Mouse (Mus musculus): Measurements from ENCODE around the gene Trappc6a. TPM values are rescaled to one million over a fixed set of nuclear protein-coding genes. Genes with fewer than 3 reads are reported as not detected.
A peak's percentile ranks its signal among the peaks of the same experiment; 100 is the strongest.

Gene Trappc6a
- polyA plus RNA-seq, 1 experiment from 2014 or later: 41.4 TPM

DNA sequence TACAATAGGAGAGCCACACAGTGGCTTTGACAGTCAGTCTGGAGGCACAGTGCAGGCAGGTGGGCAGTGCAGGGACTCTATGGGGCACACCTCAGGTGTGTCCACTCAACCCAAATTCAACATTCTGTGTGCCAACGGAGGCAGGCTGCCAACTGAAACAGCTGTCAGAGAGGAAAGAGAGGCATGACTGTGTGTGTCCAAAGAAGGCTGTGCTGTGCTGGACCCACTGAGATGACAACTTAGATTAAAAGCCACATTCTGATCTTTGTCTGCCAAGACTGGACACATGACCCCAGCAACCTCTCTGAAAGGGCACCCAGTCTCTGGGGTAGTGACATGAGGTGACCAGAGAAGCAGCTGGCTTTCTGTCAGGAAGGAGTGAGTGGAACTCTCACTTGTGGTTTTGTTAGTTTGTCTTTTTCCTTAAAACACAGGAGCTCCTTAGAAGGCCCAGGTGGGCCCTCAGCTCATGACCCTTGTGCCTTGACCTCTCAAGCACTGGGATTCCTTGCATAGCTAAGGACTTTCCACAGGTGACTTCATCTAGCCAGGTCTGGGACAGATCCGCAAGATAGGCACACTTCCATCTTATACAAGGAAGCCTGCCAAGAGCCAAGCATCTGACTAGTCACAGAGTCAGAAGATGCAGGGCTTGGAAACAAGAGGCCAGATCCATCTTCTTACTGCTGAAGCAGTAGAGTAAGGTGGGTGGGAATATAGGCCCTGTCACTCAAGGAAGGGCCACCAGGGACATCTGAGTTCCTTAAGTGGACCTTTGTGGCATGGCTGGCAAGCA lies 32.8 kb downstream of the Trappc6a start:
- H3K4me3 ChIP-seq: no peak overlapping the region
- H3K9me3 ChIP-seq: no peaks in the 10 kb centered on the region
- 79% methylated on average over 2 of the region's 2 CpGs for WGBS
- no peaks in the 10 kb centered on the region for H3K36me3 ChIP-seq
- H3K4me1 ChIP-seq (replicated peaks): peaks cover 19% of the 10 kb centered on the region
- H3K9ac ChIP-seq: no peak overlapping the region
- peak overlapping the region; percentile 28; the same call in 1 of the 2 replicates for H3K27ac ChIP-seq (replicated peaks)
- H3K4me2 ChIP-seq: no peak overlapping the region
- no peak for ATAC-seq (ENCODE audit: low FRiP score, low read depth)
- no peaks in the 10 kb centered on the region for H3K27me3 ChIP-seq

GRCm38 (mm10) chr7:19541681-19542154 lies 33.5 kb downstream of the Trappc6a start:
- Histone ChIP-seq H3K4me3 (no peak overlapping the region), H3K9ac (no peak overlapping the region), H3K36me3 (no peaks in the 10 kb centered on the region), H3K9me3 (no peaks in the 10 kb centered on the region), H3K27ac (replicated peaks) (no peak overlapping the region; the same call in 1 of the 2 replicates), H3K4me2 (no peak overlapping the region), H3K27me3 (no peaks in the 10 kb centered on the region), H3K4me1 (replicated peaks) (peaks cover 22% of the 10 kb centered on the region)
- peak; percentile 5; the same call in 1 of the 2 replicates for ATAC-seq (ENCODE audit: low FRiP score, low read depth)
- WGBS: 58% methylated on average over 7 of the region's 7 CpGs

- Histone ChIP-seq H3K9ac (no peak overlapping the region), H3K27me3 (no peaks in the 10 kb centered on the region), H3K4me2 (no peak overlapping the region), H3K4me1 (replicated peaks) (peaks cover 22% of the 10 kb centered on the region), H3K4me3 (no peak overlapping the region), H3K9me3 (no peaks in the 10 kb centered on the region), H3K27ac (replicated peaks) (no peak overlapping the region), H3K36me3 (no peaks in the 10 kb centered on the region)
- peak; percentile 73 for ATAC-seq (ENCODE audit: low FRiP score, low read depth)
- WGBS: 48% methylated on average over 8 of the region's 8 CpGs
Observed at GRCm38 (mm10) chr7:19542155-19542691, 34.0 kb downstream of the Trappc6a start.

GRCm38 (mm10) chr7:19543584-19543983 lies 35.4 kb downstream of the Trappc6a start:
- Histone ChIP-seq H3K4me1 (replicated peaks) (peaks cover 22% of the 10 kb centered on the region), H3K9me3 (no peaks in the 10 kb centered on the region), H3K9ac (no peak overlapping the region), H3K4me2 (no peak overlapping the region), H3K36me3 (no peaks in the 10 kb centered on the region), H3K27ac (replicated peaks) (no peak overlapping the region), H3K4me3 (no peak overlapping the region), H3K27me3 (no peaks in the 10 kb centered on the region)
- 62% methylated on average over 6 of the region's 6 CpGs for WGBS
- ATAC-seq (ENCODE audit: low FRiP score, low read depth): no peak

DNA sequence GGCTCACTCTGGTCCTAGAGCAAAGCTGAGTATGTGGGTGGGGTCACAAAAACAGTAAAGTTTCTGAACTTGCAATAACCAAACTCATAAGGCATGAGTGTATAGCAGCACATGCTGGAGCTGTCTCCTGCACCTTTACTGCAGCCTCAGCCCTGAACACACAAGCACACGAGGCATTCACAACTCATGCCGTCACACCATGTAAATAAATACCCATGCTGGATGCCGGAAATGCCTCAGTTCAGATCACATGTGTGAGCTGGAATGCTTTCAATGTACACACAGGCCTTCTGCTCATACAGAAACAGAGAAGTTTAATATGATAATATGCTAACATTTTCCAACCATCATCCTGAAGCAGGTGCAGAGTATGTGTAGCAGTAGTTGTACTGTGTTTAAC lies 37.8 kb downstream of the Trappc6a start:
- 65% methylated on average over 3 of the region's 3 CpGs for WGBS

GRCm38 (mm10) chr7:19547344-19547969 lies 39.3 kb downstream of the Trappc6a start:
- Histone ChIP-seq H3K9ac (no peak overlapping the region), H3K27me3 (no peaks in the 10 kb centered on the region), H3K36me3 (0 out of 2 replicates have a peak, but pooled peaks cover under 1% of the 10 kb centered on the region), H3K4me2 (no peak overlapping the region), H3K9me3 (no peaks in the 10 kb centered on the region), H3K27ac (replicated peaks) (no peak overlapping the region), H3K4me3 (no peak overlapping the region), H3K4me1 (replicated peaks) (peaks cover 7% of the 10 kb centered on the region)
- 66% methylated on average over 2 of the region's 2 CpGs for WGBS
- ATAC-seq (ENCODE audit: low FRiP score, low read depth): no peak

More for the DNA sequence above, 37.8 kb downstream of the Trappc6a start:
- Histone ChIP-seq H3K27me3 (no peaks in the 10 kb centered on the region), H3K36me3 (no peaks in the 10 kb centered on the region), H3K9me3 (no peaks in the 10 kb centered on the region), H3K4me2 (no peak overlapping the region), H3K4me1 (replicated peaks) (peaks cover 22% of the 10 kb centered on the region), H3K9ac (no peak overlapping the region), H3K4me3 (no peak overlapping the region), H3K27ac (replicated peaks) (no peak overlapping the region)
- ATAC-seq (ENCODE audit: low FRiP score, low read depth): no peak

- H3K36me3 ChIP-seq: 0 out of 2 replicates have a peak, but pooled peaks cover 5% of the 10 kb centered on the region
- ATAC-seq (ENCODE audit: low FRiP score, low read depth): no peak
- no peaks in the 10 kb centered on the region for H3K27me3 ChIP-seq
- no peak overlapping the region for H3K9ac ChIP-seq
- H3K4me3 ChIP-seq: no peak overlapping the region
- no peaks in the 10 kb centered on the region for H3K9me3 ChIP-seq
- WGBS: 93% methylated on average over 10 of the region's 10 CpGs
- H3K27ac ChIP-seq (replicated peaks): no peak overlapping the region
- no peak overlapping the region for H3K4me2 ChIP-seq
- 0 out of 2 replicates have a peak, but pooled peaks cover 4% of the 10 kb centered on the region for H3K4me1 ChIP-seq (replicated peaks)
Observed at GRCm38 (mm10) chr7:19549394-19549793, 41.2 kb downstream of the Trappc6a start.

GRCm38 (mm10) chr7:19551634-19552033 lies 43.4 kb downstream of the Trappc6a start:
- ATAC-seq (ENCODE audit: low FRiP score, low read depth): no peak
- 80% methylated on average over 5 of the region's 5 CpGs for WGBS
- Histone ChIP-seq H3K4me3 (no peak overlapping the region), H3K9me3 (no peaks in the 10 kb centered on the region), H3K36me3 (0 out of 2 replicates have a peak, but pooled peaks cover 5% of the 10 kb centered on the region), H3K27ac (replicated peaks) (no peak overlapping the region), H3K27me3 (no peaks in the 10 kb centered on the region), H3K9ac (no peak overlapping the region), H3K4me2 (no peak overlapping the region), H3K4me1 (replicated peaks) (peaks cover 6% of the 10 kb centered on the region; the same call in 1 of the 2 replicates)

DNA sequence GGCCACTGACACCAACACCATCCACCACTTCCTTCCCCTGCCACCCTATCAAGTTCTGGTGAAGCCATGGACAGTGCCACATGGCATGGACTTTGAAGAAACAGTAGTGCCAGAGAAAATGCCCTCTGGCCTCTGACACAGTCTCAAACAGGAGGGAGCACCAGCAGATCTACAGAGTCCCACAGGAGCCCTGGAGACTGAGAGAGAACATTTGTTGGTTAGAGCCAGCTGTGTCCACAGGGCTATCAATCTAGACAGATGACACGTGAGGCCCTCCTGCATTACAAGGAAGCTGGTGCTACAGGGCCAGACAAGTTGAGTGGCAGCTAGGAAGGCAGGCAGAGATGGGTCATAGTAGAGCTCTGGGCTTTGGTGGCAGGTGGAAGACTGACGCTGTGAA lies 44.2 kb downstream of the Trappc6a start:
- 43% methylated on average over 2 of the region's 2 CpGs for WGBS
- Histone ChIP-seq H3K9me3 (no peaks in the 10 kb centered on the region), H3K9ac (no peak overlapping the region), H3K4me2 (no peak overlapping the region), H3K36me3 (0 out of 2 replicates have a peak, but pooled peaks cover 5% of the 10 kb centered on the region), H3K27me3 (no peaks in the 10 kb centered on the region), H3K27ac (replicated peaks) (no peak overlapping the region), H3K4me3 (no peak overlapping the region), H3K4me1 (replicated peaks) (peaks cover 13% of the 10 kb centered on the region)
- no peak for ATAC-seq (ENCODE audit: low FRiP score, low read depth)

- Histone ChIP-seq H3K9me3 (no peaks in the 10 kb centered on the region), H3K27ac (replicated peaks) (no peak overlapping the region), H3K4me3 (no peak overlapping the region), H3K27me3 (no peaks in the 10 kb centered on the region), H3K9ac (no peak overlapping the region), H3K36me3 (0 out of 2 replicates have a peak, but pooled peaks cover 5% of the 10 kb centered on the region), H3K4me2 (no peak overlapping the region), H3K4me1 (replicated peaks) (peaks cover 31% of the 10 kb centered on the region)
- 72% methylated on average over 1 of the region's 1 CpGs for WGBS
- ATAC-seq (ENCODE audit: low FRiP score, low read depth): no peak
Observed at GRCm38 (mm10) chr7:19554168-19554567, 46.0 kb downstream of the Trappc6a start.

DNA sequence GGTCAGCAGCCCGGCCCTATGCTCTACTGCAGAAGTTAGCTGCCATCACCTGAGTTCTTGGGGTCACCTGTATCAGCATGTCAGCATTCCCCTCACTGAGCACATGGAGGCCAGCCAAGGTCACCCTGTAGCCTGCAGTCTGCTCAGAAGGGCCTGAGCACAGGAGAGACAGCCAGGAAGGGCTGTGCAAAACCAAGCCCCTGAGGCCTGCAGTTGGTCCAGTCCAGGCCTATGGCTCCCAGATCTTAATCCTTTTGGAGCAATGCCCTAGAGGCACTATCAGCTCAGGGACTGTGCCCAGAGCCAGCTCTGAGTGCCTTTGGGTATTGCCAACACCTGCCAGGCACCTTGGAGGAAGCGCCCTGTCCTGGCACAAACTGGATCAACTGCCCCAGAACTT lies 48.9 kb downstream of the Trappc6a start:
- 93% methylated on average over 2 of the region's 2 CpGs for WGBS
- no peaks in the 10 kb centered on the region for H3K27me3 ChIP-seq
- H3K4me3 ChIP-seq: no peak overlapping the region
- H3K4me2 ChIP-seq: no peak overlapping the region
- no peak for ATAC-seq (ENCODE audit: low FRiP score, low read depth)
- H3K36me3 ChIP-seq: 0 out of 2 replicates have a peak, but pooled peaks cover 5% of the 10 kb centered on the region
- H3K9ac ChIP-seq: no peak overlapping the region
- no peak overlapping the region for H3K27ac ChIP-seq (replicated peaks)
- no peaks in the 10 kb centered on the region for H3K9me3 ChIP-seq
- peaks cover 53% of the 10 kb centered on the region for H3K4me1 ChIP-seq (replicated peaks)

All from hindbrain, embryonic 15.5 days (tissue).